Mouse (Mus musculus) megakaryocyte, adult 5-6 weeks (primary cell): Measurements from ENCODE around the gene Bahcc1. TPM values are rescaled to one million over a fixed set of nuclear protein-coding genes. Genes with fewer than 3 reads are reported as not detected.
A peak's percentile ranks its signal among the peaks of the same experiment; 100 is the strongest.

ENCODE experiments used
- ATAC-seq: 2 replicates; pipeline ENCODE4 v1.8.0; 2016; ENCODE audit warnings: mild to moderate bottlenecking, inconsistent platforms; ENCODE audit not compliant: poor library complexity, severe bottlenecking
- total RNA-seq, 2 experiments: library from RNA; stranded (forward) in 1 of 2; stranded (reverse) in 1 of 2; fragments of 153-499, 151-499 nt in 1 of 2; fragments of 221-1000, 200-1000 nt in 1 of 2; gene quantifications; 2 replicates each; pipeline versions ENCODE4 v1.2.3 to v1.2.4; 2015 to 2017

The Bahcc1 gene
- total RNA-seq, 2 experiments from 2014 or later: 1.7 to 4.4 TPM

- no peak for ATAC-seq
These were observed 5.1 kb upstream of the Bahcc1 start for GRCm38 (mm10) chr11:120227571-120228051.

GRCm38 (mm10) chr11:120228116-120228890 lies 4.4 kb upstream of the Bahcc1 start:
- ATAC-seq: no peak

GRCm38 (mm10) chr11:120228911-120229437 lies 3.8 kb upstream of the Bahcc1 start:
- ATAC-seq: no peak

GRCm38 (mm10) chr11:120229861-120230751 lies 2.6 kb upstream of the Bahcc1 start:
- no peak for ATAC-seq

- no peak for ATAC-seq
These were observed 1.8 kb upstream of the Bahcc1 start for GRCm38 (mm10) chr11:120230841-120231370.

- ATAC-seq: peak; percentile 61
These were observed 1.4 kb upstream of the Bahcc1 start for GRCm38 (mm10) chr11:120231379-120231778.

GRCm38 (mm10) chr11:120233441-120234135 lies 841 bp downstream of the Bahcc1 start:
- no peak for ATAC-seq

GRCm38 (mm10) chr11:120234136-120234775 lies 1.5 kb downstream of the Bahcc1 start:
- ATAC-seq: no peak; the same call in 1 of the 2 replicates

GRCm38 (mm10) chr11:120234776-120235181 lies 2.0 kb downstream of the Bahcc1 start:
- no peak for ATAC-seq

- ATAC-seq: no peak
These were observed 2.8 kb downstream of the Bahcc1 start for GRCm38 (mm10) chr11:120235385-120236113.

GRCm38 (mm10) chr11:120236114-120236437 lies 3.3 kb downstream of the Bahcc1 start:
- ATAC-seq: no peak

- ATAC-seq: 0 out of 2 replicates have a peak, but pooled peaks have one; percentile 17
These were observed 3.9 kb downstream of the Bahcc1 start for GRCm38 (mm10) chr11:120236438-120237165.

- peak; percentile 22 for ATAC-seq
These were observed 4.7 kb downstream of the Bahcc1 start for GRCm38 (mm10) chr11:120237166-120238131.

GRCm38 (mm10) chr11:120238306-120238705 lies 5.6 kb downstream of the Bahcc1 start:
- ATAC-seq: no peak

- no peak for ATAC-seq
These were observed 6.1 kb downstream of the Bahcc1 start for GRCm38 (mm10) chr11:120238751-120239359.

- no peak for ATAC-seq
These were observed 6.8 kb downstream of the Bahcc1 start for GRCm38 (mm10) chr11:120239581-120239991.

- ATAC-seq: no peak
These were observed 7.5 kb downstream of the Bahcc1 start for GRCm38 (mm10) chr11:120240206-120240605.
